Mouse (Mus musculus) cerebellum, adult 18-20 months (tissue): ENCODE results near the gene Nr2c1.

Experiments
- DNase-seq, 2 experiments: peaks; one replicate each; pipeline ENCODE4 v3.0.0; 2021

Nr2c1 gene

GRCm38 (mm10) chr10:94140227-94140931 is 7.4 kb upstream of the Nr2c1 start:
- DNase-seq: no peak

GRCm38 (mm10) chr10:94142427-94142826 is 5.4 kb upstream of the Nr2c1 start:
- no peak for DNase-seq

- no peak for DNase-seq
These were observed 3.2 kb upstream of the Nr2c1 start for GRCm38 (mm10) chr10:94144581-94144980.

- DNase-seq: no peak
These were observed 450 bp upstream of the Nr2c1 start for GRCm38 (mm10) chr10:94147391-94147755.

GRCm38 (mm10) chr10:94151488-94151887 is 3.7 kb downstream of the Nr2c1 start:
- DNase-seq: no peak

GRCm38 (mm10) chr10:94153841-94154240 is 6.0 kb downstream of the Nr2c1 start:
- DNase-seq: no peak

GRCm38 (mm10) chr10:94158962-94159361 is 11.1 kb downstream of the Nr2c1 start:
- no peak for DNase-seq

GRCm38 (mm10) chr10:94159406-94159805 is 11.6 kb downstream of the Nr2c1 start:
- DNase-seq: no peak

- no peak for DNase-seq
These were observed 13.4 kb downstream of the Nr2c1 start for GRCm38 (mm10) chr10:94161051-94161765.

GRCm38 (mm10) chr10:94162031-94162430 is 14.2 kb downstream of the Nr2c1 start:
- DNase-seq: no peak

- no peak for DNase-seq
These were observed 16.5 kb downstream of the Nr2c1 start for GRCm38 (mm10) chr10:94164104-94164845.

- no peak for DNase-seq
These were observed 17.6 kb downstream of the Nr2c1 start for GRCm38 (mm10) chr10:94165426-94165825.

- no peak for DNase-seq
These were observed 19.4 kb downstream of the Nr2c1 start for GRCm38 (mm10) chr10:94167051-94167750.

GRCm38 (mm10) chr10:94171440-94172130 is 23.8 kb downstream of the Nr2c1 start:
- no peak for DNase-seq

GRCm38 (mm10) chr10:94172137-94172536 is 24.3 kb downstream of the Nr2c1 start:
- DNase-seq: no peak

- DNase-seq: no peak
These were observed 24.9 kb downstream of the Nr2c1 start for GRCm38 (mm10) chr10:94172706-94173105.

- DNase-seq: no peak
These were observed 26.8 kb downstream of the Nr2c1 start for GRCm38 (mm10) chr10:94174652-94175051.

GRCm38 (mm10) chr10:94183199-94183598 is 35.4 kb downstream of the Nr2c1 start:
- DNase-seq: no peak

GRCm38 (mm10) chr10:94198482-94199405 is 50.9 kb downstream of the Nr2c1 start, which contains the start of gene Ndufa12:
Gene Ndufa12 (plus strand): TSS chr10:94198720.
- peak; percentile 93 to 97 for DNase-seq

GRCm38 (mm10) chr10:94204973-94205372 is 57.1 kb downstream of the Nr2c1 start:
- DNase-seq: no peak
